8 mouse cellular contexts compared by ENCODE assay signal in the genomic region with DNA sequence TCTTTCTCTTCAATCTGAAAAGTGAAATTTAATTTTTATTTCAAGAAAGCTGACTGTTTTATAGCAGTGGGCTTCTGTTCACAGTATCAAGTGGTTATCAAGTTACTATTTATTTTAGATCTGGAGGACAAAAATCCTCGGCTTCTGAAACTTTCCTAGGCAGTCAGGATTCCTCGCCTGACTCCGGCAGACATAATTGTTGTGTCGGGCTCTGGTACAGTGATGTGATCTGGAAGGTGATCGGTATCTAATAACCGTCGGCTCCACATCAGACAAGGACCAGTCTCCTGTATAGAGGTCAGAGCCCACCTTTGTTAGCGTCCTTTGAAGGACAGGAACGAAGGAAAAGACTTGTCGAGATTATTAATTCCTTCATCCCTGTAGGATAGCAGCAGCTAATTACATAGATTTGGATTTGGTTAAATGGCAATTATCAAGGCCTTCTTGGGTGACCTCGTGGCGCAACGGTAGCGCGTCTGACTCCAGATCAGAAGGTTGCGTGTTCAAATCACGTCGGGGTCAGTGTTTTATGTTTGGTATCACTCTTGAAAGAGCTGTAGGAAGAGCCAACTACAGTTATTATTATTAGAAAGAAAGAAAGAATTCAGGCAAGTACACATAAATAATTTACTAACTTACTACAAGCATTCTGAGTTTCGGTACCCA. TPM values are rescaled to one million over a fixed set of nuclear protein-coding genes. Genes with fewer than 3 reads are reported as not detected.
DNase-seq lines count a peak whose midpoint lies in the region; ATAC-seq lines count a peak whose summit lies in the region.

No protein-coding gene starts in this region.

- H3K9ac ChIP-seq in embryonic facial prominence, embryonic 15.5 days = no peak overlapping the region
- no peak overlapping the region for H3K9ac ChIP-seq in intestine, embryonic 15.5 days

- ATAC-seq in embryonic facial prominence, embryonic 15.5 days (ENCODE audit: insufficient number of reproducible peaks, low FRiP score, low TSS enrichment, low read depth) = no peak
- ATAC-seq in intestine, embryonic 15.5 days = peak; percentile 57
- ATAC-seq in erythroid progenitor cell, adult 5-6 weeks (replicated peaks; ENCODE audit: low FRiP score, poor library complexity, severe bottlenecking) = no peak

- 6% methylated on average over 19 of the region's 19 CpGs for WGBS in embryonic facial prominence, embryonic 15.5 days
- WGBS in intestine, embryonic 15.5 days = 9% methylated on average over 19 of the region's 19 CpGs
- WGBS in midbrain, embryonic 10.5 days = under 1% methylated on average over 19 of the region's 19 CpGs

- H3K36me3 ChIP-seq in embryonic facial prominence, embryonic 15.5 days = no peaks in the 10 kb centered on the region
- H3K36me3 ChIP-seq in intestine, embryonic 15.5 days = no peaks in the 10 kb centered on the region
- H3K36me3 ChIP-seq in midbrain, embryonic 10.5 days = no peaks in the 10 kb centered on the region

- H3K4me3 ChIP-seq in embryonic facial prominence, embryonic 15.5 days (replicated peaks) = peak overlapping the region; percentile 34
- 0 out of 2 replicates have a peak overlapping the region, but pooled peaks have one; percentile 12 for H3K4me3 ChIP-seq in intestine, embryonic 15.5 days (replicated peaks)
- peak overlapping the region; percentile 53 for H3K4me3 ChIP-seq in midbrain, embryonic 10.5 days

- peaks cover 11% of the 10 kb centered on the region; the same call in 1 of the 2 replicates for H3K4me1 ChIP-seq in embryonic facial prominence, embryonic 15.5 days
- H3K4me1 ChIP-seq in intestine, embryonic 15.5 days (replicated peaks) = no peaks in the 10 kb centered on the region
- H3K4me1 ChIP-seq in midbrain, embryonic 10.5 days = peaks cover 33% of the 10 kb centered on the region

- no peaks in the 10 kb centered on the region for H3K9me3 ChIP-seq in embryonic facial prominence, embryonic 15.5 days (replicated peaks)
- H3K9me3 ChIP-seq in intestine, embryonic 15.5 days = no peaks in the 10 kb centered on the region
- H3K9me3 ChIP-seq in midbrain, embryonic 10.5 days (replicated peaks) = no peaks in the 10 kb centered on the region

- peak; percentile 35 to 48 for DNase-seq in kidney, postnatal 4 days
- no peak for DNase-seq in kidney, adult 18-20 months
- peak; percentile 72 for DNase-seq in MN1 (ENCODE audit: low spot score)
- peak; percentile 76 for DNase-seq in midbrain, embryonic 10.5 days (ENCODE audit: low spot score)
- DNase-seq in gastrocnemius, postnatal 4 days (ENCODE audit: low spot score in 2 of 2) = no peak

- no peaks in the 10 kb centered on the region for H3K27me3 ChIP-seq in embryonic facial prominence, embryonic 15.5 days
- H3K27me3 ChIP-seq in intestine, embryonic 15.5 days (replicated peaks) = no peaks in the 10 kb centered on the region
- peaks cover 7% of the 10 kb centered on the region; the same call in 1 of the 2 replicates for H3K27me3 ChIP-seq in midbrain, embryonic 10.5 days (ENCODE audit: low read depth, poor library complexity, severe bottlenecking)

- peak overlapping the region; percentile 41 for H3K4me2 ChIP-seq in embryonic facial prominence, embryonic 15.5 days (replicated peaks)
- peak overlapping the region; percentile 49 for H3K4me2 ChIP-seq in intestine, embryonic 15.5 days (replicated peaks)

- H3K27ac ChIP-seq in embryonic facial prominence, embryonic 15.5 days (replicated peaks) = no peak overlapping the region
- H3K27ac ChIP-seq in intestine, embryonic 15.5 days = no peak overlapping the region
- no peak overlapping the region; the same call in 1 of the 2 replicates for H3K27ac ChIP-seq in midbrain, embryonic 10.5 days (replicated peaks)

RNA-seq across cellular contexts. Expression of a gene that starts 9.1 kb away (rescaled TPM):
- polyA plus RNA-seq in embryonic facial prominence, embryonic 15.5 days (2015; fragmentation: Nextera tagmentation; extraction: Ambion mirVana) = 0.55 and 0.65 TPM in 2 replicates
- 0.16 and 0.23 TPM in 2 replicates for polyA plus RNA-seq in intestine, embryonic 15.5 days (2015; fragmentation: Nextera tagmentation; extraction: Ambion mirVana)
- polyA plus RNA-seq in midbrain, embryonic 10.5 days (2016; fragmentation: Nextera tagmentation; extraction: Ambion mirVana) = 0.26 and 0.38 TPM in 2 replicates
- under 1 TPM in 1 of 2 experiments, not detected in 1; 0.23 TPM for total RNA-seq in gastrocnemius, postnatal 4 days (2021)
- total RNA-seq in erythroid progenitor cell, adult 5-6 weeks (2015; ENCODE audit: low replicate concordance) = not detected in 2 replicates
- not detected in 2 replicates for total RNA-seq in erythroid progenitor cell, adult 5-6 weeks (2017; ENCODE audit: low replicate concordance)

RNA-seq across cellular contexts. Expression of a gene that starts 32.1 kb away (rescaled TPM):
- 0.04 TPM in 1 of 2 replicates, not detected in the other for polyA plus RNA-seq in embryonic facial prominence, embryonic 15.5 days (2015; fragmentation: Nextera tagmentation; extraction: Ambion mirVana)
- 0.08 and 0.11 TPM in 2 replicates for polyA plus RNA-seq in intestine, embryonic 15.5 days (2015; fragmentation: Nextera tagmentation; extraction: Ambion mirVana)
- polyA plus RNA-seq in midbrain, embryonic 10.5 days (2016; fragmentation: Nextera tagmentation; extraction: Ambion mirVana) = 0.04 and 0.06 TPM in 2 replicates
- not detected for total RNA-seq in gastrocnemius, postnatal 4 days (2021)
- total RNA-seq in erythroid progenitor cell, adult 5-6 weeks (2015; ENCODE audit: low replicate concordance) = 1.4 and 4.2 TPM in 2 replicates
- 0.90 and 1.4 TPM in 2 replicates for total RNA-seq in erythroid progenitor cell, adult 5-6 weeks (2017; ENCODE audit: low replicate concordance)

RNA-seq across cellular contexts. Expression of a gene that starts 33.1 kb away (rescaled TPM):
- 6.1 and 7.1 TPM in 2 replicates for polyA plus RNA-seq in embryonic facial prominence, embryonic 15.5 days (2015; fragmentation: Nextera tagmentation; extraction: Ambion mirVana)
- polyA plus RNA-seq in intestine, embryonic 15.5 days (2015; fragmentation: Nextera tagmentation; extraction: Ambion mirVana) = 4.6 and 4.8 TPM in 2 replicates
- polyA plus RNA-seq in midbrain, embryonic 10.5 days (2016; fragmentation: Nextera tagmentation; extraction: Ambion mirVana) = 2.0 and 4.1 TPM in 2 replicates
- 100 to 1,000 TPM; 761 to 939 TPM for total RNA-seq in gastrocnemius, postnatal 4 days (2021)
- 323 and 492 TPM in 2 replicates for total RNA-seq in erythroid progenitor cell, adult 5-6 weeks (2015; ENCODE audit: low replicate concordance)
- 3,110 and 3,215 TPM in 2 replicates for total RNA-seq in erythroid progenitor cell, adult 5-6 weeks (2017; ENCODE audit: low replicate concordance)

RNA-seq across cellular contexts. Expression of a gene that starts 35.9 kb away (rescaled TPM):
- 2.7 and 3.4 TPM in 2 replicates for polyA plus RNA-seq in embryonic facial prominence, embryonic 15.5 days (2015; fragmentation: Nextera tagmentation; extraction: Ambion mirVana)
- polyA plus RNA-seq in intestine, embryonic 15.5 days (2015; fragmentation: Nextera tagmentation; extraction: Ambion mirVana) = 6.7 TPM in 1 of 2 replicates, not detected in the other
- polyA plus RNA-seq in midbrain, embryonic 10.5 days (2016; fragmentation: Nextera tagmentation; extraction: Ambion mirVana) = 4.7 and 9.5 TPM in 2 replicates
- total RNA-seq in gastrocnemius, postnatal 4 days (2021) = 100 to 1,000 TPM; 329 to 395 TPM
- 180 and 320 TPM in 2 replicates for total RNA-seq in erythroid progenitor cell, adult 5-6 weeks (2015; ENCODE audit: low replicate concordance)
- 7,936 and 7,993 TPM in 2 replicates for total RNA-seq in erythroid progenitor cell, adult 5-6 weeks (2017; ENCODE audit: low replicate concordance)

RNA-seq across cellular contexts. Expression of a gene that starts 37.4 kb away (rescaled TPM):
- 3.2 and 5.3 TPM in 2 replicates for polyA plus RNA-seq in embryonic facial prominence, embryonic 15.5 days (2015; fragmentation: Nextera tagmentation; extraction: Ambion mirVana)
- 6.1 and 6.2 TPM in 2 replicates for polyA plus RNA-seq in intestine, embryonic 15.5 days (2015; fragmentation: Nextera tagmentation; extraction: Ambion mirVana)
- 5.5 and 5.6 TPM in 2 replicates for polyA plus RNA-seq in midbrain, embryonic 10.5 days (2016; fragmentation: Nextera tagmentation; extraction: Ambion mirVana)
- total RNA-seq in gastrocnemius, postnatal 4 days (2021) = 100 to 1,000 TPM; 100 to 143 TPM
- 573 TPM in 2 replicates for total RNA-seq in erythroid progenitor cell, adult 5-6 weeks (2015; ENCODE audit: low replicate concordance)
- total RNA-seq in erythroid progenitor cell, adult 5-6 weeks (2017; ENCODE audit: low replicate concordance) = 250 and 889 TPM in 2 replicates

Comparison
In these comparisons a context has a peak if more than half of its experiments do, and no peak if none do; other contexts are left out.
1. DNase-seq: peak in kidney, postnatal 4 days (2 of 2), MN1 (single experiment) and midbrain, embryonic 10.5 days (single experiment); none in kidney, adult 18-20 months (single experiment) and gastrocnemius, postnatal 4 days (0 of 2).
2. Peak in every context shown above with its lines, with median percentiles within 50 percentile points of each other: H3K4me3 ChIP-seq.